Mouse (Mus musculus) lung, adult 2 months (tissue): ENCODE data around the gene 2810408A11Rik.

Source experiments
- CTCF ChIP-seq: fragments of 200-500 bp; IDR thresholded peaks from 2 replicates; pipeline ENCODE4 v1.5.1; 2011; ENCODE audit warnings: mild to moderate bottlenecking, low read length, control low read depth; ENCODE audit not compliant: insufficient read depth
- POLR2A ChIP-seq: fragments of 200-500 bp; IDR thresholded peaks from 2 replicates; pipeline ENCODE4 v1.6.1; 2011; ENCODE audit warnings: low read depth, mild to moderate bottlenecking, control low read depth, low read length, borderline replicate concordance; ENCODE audit errors: extremely low read depth

DNA sequence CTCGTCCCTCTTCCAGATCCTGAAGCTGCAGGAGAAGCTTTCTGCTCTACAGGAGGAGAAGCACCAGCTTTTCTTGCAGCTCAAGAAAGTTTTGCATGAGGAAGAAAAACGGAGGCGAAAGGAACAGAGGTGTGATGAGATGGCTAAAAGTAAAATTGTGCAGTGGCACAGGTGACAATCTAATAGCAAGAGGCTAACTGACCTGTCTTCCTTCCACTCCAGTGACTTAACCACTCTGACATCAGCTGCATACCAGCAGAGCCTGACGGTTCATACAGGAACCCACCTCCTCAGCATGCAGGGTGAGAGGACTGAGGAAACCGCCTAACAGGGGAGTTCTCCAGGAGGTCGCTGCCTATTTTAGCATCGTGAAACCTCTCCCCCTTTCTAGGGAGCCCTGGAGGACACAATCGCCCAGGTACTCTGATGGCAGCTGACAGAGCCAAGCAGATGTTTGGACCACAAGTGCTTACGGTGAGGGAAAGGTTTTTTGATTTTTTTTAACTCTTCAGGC lies 14.2 kb upstream of the 2810408A11Rik start:
- no peak for TF ChIP-seq CTCF
- TF ChIP-seq POLR2A: no peak
